Mouse (Mus musculus): ENCODE data around the gene 1700017D01Rik.
"Not testable (repeated sequence)": the region's sequence is repeated elsewhere in the genome, so short reads cannot be mapped to it uniquely, and the experiment has no call there.

The 1700017D01Rik gene

DNA sequence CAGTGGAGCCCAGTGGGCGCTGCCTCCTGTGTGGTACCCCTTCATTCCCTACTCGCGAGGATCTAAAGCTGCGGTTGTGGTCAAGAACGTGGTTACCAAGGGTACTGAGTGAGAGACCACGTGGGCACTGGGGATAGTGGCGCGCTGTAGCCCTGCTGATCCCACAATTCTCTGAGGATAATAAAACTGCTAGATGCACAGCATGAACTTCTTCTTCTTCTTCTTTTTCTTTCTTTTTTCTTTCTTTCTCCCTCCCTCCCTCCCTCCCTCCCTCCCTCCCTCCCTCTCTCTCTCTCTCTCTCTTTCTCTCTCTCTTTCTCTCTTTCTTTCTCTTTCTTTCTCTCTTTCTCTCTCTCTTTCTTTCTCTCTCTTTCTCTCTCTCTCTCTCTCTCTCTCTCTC lies at the start of gene 1700017D01Rik:
Gene 1700017D01Rik (minus strand): TSS at position 101 of the 400 bp plus-strand sequence.
- not testable (repeated sequence) for DNase-seq (ENCODE audit: low read depth)

DNA sequence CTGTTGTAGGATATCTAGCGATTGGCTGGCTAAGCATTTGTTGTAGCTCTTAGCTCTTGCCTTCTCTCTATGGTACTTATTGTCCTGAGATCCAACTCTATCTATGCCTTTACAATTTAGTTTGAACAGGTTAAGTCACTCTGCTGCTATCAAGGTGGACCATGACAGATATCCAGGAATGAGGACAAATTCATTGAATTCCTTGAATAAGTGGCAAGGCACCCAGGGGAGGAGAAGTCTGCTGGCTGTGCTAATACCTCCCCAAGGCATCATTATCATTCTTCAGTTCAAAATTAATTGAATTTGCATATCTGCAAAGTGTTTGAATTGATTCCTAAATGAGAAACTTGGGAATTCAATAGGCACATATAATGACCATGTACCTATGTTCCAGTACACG lies 46.8 kb upstream of the 1700017D01Rik start:
- DNase-seq (ENCODE audit: low read depth): no peak

DNA sequence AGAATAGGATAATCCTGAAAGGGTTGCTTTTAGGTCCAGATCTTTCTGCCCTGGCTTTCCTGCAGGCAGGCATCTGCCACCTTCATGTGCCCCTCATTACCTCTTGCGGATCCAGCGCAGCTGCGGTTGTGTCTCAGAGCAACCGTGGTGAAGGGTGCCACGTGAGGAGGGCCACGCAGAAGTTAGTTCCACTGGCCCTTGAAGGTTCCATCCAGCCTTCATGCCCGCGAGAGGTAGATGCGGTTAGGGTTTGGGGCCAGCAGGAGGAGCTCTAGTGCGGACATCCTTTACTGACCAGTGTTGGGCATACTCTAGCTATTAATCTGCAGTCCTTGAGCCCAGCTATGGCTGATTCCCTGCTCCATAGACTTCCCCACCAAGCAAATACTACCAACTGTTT lies 34.5 kb upstream of the 1700017D01Rik start, which contains the start of gene 1700025F22Rik:
Gene 1700025F22Rik (minus strand): TSS at position 149 of the 400 bp plus-strand sequence.
- no peak for DNase-seq (ENCODE audit: low read depth)

GRCm38 (mm10) chr19:11157890-11158289 lies 27.2 kb upstream of the 1700017D01Rik start:
- not testable (repeated sequence) for DNase-seq (ENCODE audit: low read depth)

DNA sequence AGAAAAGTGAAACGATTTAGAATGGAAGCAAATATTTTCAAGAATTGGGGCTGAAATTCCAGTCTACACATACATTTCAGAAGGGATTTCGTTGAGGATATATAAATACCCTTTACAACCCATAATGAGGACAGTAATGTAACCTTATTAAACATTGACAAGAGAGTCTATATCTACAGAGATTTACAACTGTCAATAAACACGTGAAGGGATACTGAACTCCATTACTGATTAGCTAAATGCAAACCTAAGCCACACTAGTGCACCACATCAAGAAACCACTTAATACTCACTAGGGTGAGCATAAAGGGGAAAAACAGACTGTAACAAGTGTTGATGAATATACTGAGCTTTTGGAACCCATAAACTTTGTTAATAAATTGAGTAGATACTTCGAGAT lies 4.7 kb upstream of the 1700017D01Rik start:
- DNase-seq (ENCODE audit: low read depth): no peak

- no peak for DNase-seq (ENCODE audit: low read depth)
These were observed 4.2 kb upstream of the 1700017D01Rik start for GRCm38 (mm10) chr19:11134852-11135251.

GRCm38 (mm10) chr19:11129702-11130101 lies 974 bp downstream of the 1700017D01Rik start:
- DNase-seq (ENCODE audit: low read depth): no peak

GRCm38 (mm10) chr19:11121016-11121420 lies 9.7 kb downstream of the 1700017D01Rik start:
- not testable (repeated sequence) for DNase-seq (ENCODE audit: low read depth)

GRCm38 (mm10) chr19:11119338-11119737 lies 11.3 kb downstream of the 1700017D01Rik start:
- no peak for DNase-seq (ENCODE audit: low read depth)

- DNase-seq (ENCODE audit: low read depth): no peak
These were observed 22.9 kb downstream of the 1700017D01Rik start for GRCm38 (mm10) chr19:11107746-11108145.

DNA sequence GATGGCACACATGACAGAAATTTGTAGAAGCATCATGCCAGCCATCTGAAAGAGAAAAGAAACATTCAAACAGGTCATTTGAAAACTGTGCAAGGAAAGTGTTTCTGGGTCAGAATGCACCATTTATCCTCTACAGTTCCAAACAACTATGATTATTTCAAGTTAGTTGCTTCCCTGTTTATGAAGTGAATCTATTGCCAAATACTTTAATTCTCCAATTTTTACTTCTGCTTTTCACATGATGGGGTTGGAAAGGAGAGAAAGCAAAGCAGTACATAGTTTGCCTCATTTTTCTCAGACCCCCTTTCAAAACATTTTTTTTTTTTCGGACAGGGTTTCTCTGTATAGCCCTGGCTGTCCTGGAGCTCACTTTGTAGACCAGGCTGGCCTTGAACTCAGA lies 28.8 kb downstream of the 1700017D01Rik start:
- no peak for DNase-seq (ENCODE audit: low read depth)

DNA sequence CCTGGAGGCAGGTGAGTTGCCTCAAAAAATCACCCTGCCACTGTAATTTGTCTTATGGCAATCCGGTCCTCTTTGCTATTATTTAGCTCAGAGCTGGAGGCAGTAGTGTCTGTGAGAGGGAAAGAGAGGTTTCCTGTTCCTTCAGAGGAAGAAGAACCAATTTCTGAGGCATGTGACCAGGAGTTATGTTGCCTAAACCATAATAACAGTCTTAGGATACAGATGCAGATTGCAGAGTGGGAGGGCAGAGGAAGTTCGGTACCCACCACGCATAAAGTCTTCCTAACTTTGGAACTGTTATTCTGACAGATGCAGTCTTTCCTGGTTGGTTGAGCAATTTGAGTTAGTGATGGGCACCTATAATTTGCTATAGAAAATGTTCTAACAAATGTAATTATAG lies 32.3 kb downstream of the 1700017D01Rik start:
- DNase-seq (ENCODE audit: low read depth): no peak

GRCm38 (mm10) chr19:11092131-11092530 lies 38.5 kb downstream of the 1700017D01Rik start:
- not testable (repeated sequence) for DNase-seq (ENCODE audit: low read depth)

DNA sequence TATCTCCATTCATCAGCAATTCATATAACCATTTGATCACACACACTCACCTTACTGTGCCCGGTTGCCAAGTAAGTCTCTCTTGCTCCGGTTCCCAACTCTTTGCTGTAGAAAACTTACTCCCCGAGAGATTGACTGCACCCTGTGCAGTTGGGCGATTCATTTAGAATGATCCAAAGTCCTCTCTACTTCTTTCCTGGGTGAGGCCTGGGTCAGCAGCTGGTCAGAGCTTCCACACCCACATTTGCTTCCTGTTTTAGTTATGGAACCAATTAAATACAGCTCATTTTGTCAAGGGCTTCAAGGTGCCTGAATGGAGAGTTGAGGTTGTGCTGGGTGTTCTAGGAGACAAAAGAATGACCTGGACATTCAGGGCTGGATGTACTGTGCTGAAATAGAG lies 49.7 kb downstream of the 1700017D01Rik start, which contains the start of gene Ms4a8a:
Gene Ms4a8a (minus strand): TSS at position 169 of the 400 bp plus-strand sequence.
- DNase-seq (ENCODE audit: low read depth): no peak

- no peak for DNase-seq (ENCODE audit: low read depth)
These were observed 60.3 kb downstream of the 1700017D01Rik start for GRCm38 (mm10) chr19:11070364-11070763.

GRCm38 (mm10) chr19:11065202-11065875 lies 65.3 kb downstream of the 1700017D01Rik start:
- no peak for DNase-seq (ENCODE audit: low read depth)

DNA sequence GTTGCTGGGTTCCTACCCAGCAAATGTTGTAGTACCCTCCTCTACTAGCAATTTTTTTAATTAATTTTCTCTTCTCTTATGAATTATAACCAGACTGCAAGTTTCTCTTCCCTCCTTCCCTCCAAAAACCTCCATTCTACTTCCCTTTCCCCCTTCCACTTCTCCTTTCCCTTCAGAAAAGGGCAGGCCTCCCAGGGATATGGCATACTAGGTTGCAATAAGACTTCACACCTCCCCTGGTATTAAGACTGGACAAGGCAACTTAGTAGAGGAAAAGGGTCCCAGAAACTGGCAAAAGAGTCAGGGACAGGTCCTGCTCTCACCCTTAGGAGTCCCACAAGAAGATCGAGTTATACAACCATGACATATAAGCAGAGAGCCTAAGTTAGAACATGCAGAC lies 69.8 kb downstream of the 1700017D01Rik start:
- DNase-seq (ENCODE audit: low read depth): no peak

GRCm38 (mm10) chr19:11059967-11060366 lies 70.7 kb downstream of the 1700017D01Rik start:
- DNase-seq (ENCODE audit: low read depth): no peak

DNA sequence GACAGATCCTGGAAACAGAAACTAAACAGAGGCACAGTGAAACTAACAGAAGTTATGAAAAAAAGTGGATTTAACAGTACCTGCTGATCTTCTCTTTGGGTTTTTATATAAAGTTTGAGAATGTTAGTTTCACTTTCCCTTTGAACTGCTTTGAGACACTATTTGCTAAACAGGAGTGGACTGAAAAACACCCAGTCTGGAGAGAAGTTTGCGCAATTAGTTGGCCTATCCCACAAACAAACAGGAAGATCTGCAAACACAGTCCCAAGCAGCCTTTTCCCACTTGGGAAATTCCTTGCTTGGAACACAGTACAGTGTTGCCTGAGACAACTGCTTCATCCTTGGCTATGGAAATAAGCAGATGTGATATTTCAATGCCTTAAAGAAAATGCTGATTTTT lies 75.0 kb downstream of the 1700017D01Rik start:
- DNase-seq (ENCODE audit: low read depth): not testable (repeated sequence)

GRCm38 (mm10) chr19:11053277-11053676 lies 77.4 kb downstream of the 1700017D01Rik start:
- DNase-seq (ENCODE audit: low read depth): no peak

- DNase-seq (ENCODE audit: low read depth): no peak
These were observed 77.8 kb downstream of the 1700017D01Rik start for GRCm38 (mm10) chr19:11052877-11053276.

- no peak for DNase-seq (ENCODE audit: low read depth)
These were observed 80.4 kb downstream of the 1700017D01Rik start for GRCm38 (mm10) chr19:11050286-11050685.

DNA sequence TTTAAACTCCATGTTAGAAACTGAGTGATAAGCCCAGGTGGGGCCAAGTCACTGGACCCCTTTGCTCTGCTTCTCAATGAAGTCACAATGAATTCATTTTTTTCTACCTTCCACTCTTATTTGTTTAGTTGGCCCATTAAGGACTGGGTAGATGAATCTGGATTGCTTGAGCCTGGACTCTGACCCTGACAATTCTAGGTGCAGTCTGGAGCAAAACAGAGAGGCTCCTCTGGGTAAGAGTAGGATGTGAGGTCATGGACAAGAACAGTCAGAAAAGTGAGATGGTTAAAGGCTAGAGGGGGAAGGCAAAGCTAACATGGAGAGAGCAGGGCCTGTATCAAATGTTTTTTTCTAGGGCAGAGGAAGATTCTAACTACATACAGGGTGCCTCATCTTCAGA lies 81.2 kb downstream of the 1700017D01Rik start:
- DNase-seq (ENCODE audit: low read depth): no peak

DNA sequence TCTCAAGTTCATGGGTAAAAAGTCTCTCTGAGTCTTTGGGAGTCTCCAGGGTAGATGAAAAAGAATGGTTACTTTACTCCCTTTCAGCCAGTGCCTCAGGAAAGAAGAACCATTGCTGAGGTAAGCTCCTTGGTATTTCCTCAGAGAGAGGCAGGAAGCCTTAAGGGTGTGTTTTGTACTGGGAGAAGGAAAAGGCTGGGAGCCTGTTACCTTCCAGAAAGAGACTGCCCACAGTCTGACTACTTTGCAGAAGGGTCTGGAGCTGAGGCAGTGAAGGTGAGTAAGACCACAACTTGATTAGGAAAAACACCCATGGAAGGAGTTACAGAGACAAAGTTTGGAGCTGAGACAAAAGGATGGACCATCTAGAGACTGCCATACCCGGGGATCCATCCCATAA lies 82.2 kb downstream of the 1700017D01Rik start:
- DNase-seq (ENCODE audit: low read depth): no peak

All from c-Kit-positive CD71-positive TER-119-negative erythroid progenitor cells, embryonic 14.5 days (primary cell).